Mouse (Mus musculus): ENCODE results near the gene Olfr299.

Olfr299 gene

GRCm38 (mm10) chr7:86459621-86460020 lies at the start of gene Olfr299:
Olfr299 (plus strand) TSS chr7:86459921.
- DNase-seq (ENCODE audit: low read depth, low spot score) = no peak

GRCm38 (mm10) chr7:86492384-86492783 lies 32.7 kb downstream of the Olfr299 start, which contains the start of gene Olfr298:
Olfr298 (minus strand) TSS chr7:86492484.
- no peak for DNase-seq (ENCODE audit: low read depth, low spot score)
